Mouse (Mus musculus) heart, postnatal 0 days (tissue): ENCODE measurements around the gene Fermt2. TPM values are rescaled to one million over a fixed set of nuclear protein-coding genes. Genes with fewer than 3 reads are reported as not detected.

Source experiments
- ATAC-seq: fragments of 200-750 bp; cut with Nextera tagmentation; 2 replicates; pipeline ENCODE4 v1.8.0; 2017; ENCODE audit warnings: low read depth, moderate number of reproducible peaks, moderate library complexity; ENCODE audit not compliant: insufficient read depth
- DNase-seq: peaks from one replicate; pipeline ENCODE4 v3.0.0-alpha.2; 2016; ENCODE audit warnings: low spot score
- H3K27ac ChIP-seq: fragments of 300-500 bp; sonication (generic); 2 replicates; pipeline ENCODE4 v1.5.1; 2014; ENCODE audit warnings: low read depth, mild to moderate bottlenecking
- H3K27me3 ChIP-seq: fragments of 300-500 bp; sonication (generic); 2 replicates; pipeline ENCODE4 v1.6.1; 2014; ENCODE audit warnings: low read length, mixed read lengths; ENCODE audit not compliant: control insufficient read depth, insufficient read depth
- H3K36me3 ChIP-seq: fragments of 300-500 bp; sonication (generic); replicated peaks from 2 replicates; pipeline ENCODE4 v1.6.1; 2014; ENCODE audit warnings: low read length, mixed read lengths; ENCODE audit not compliant: control insufficient read depth, insufficient read depth
- H3K4me1 ChIP-seq: fragments of 300-500 bp; sonication (generic); 2 replicates; pipeline ENCODE4 v1.6.1; 2014; ENCODE audit warnings: antibody characterized with exemption; ENCODE audit not compliant: control insufficient read depth, insufficient read depth
- H3K4me2 ChIP-seq: fragments of 300-500 bp; sonication (generic); 2 replicates; pipeline ENCODE4 v1.6.1; 2014; ENCODE audit warnings: low read depth, mild to moderate bottlenecking, low read length, moderate library complexity
- H3K4me3 ChIP-seq: fragments of 300-500 bp; sonication (generic); 2 replicates; pipeline ENCODE4 v1.5.1; 2014; ENCODE audit warnings: low read depth, low read length
- H3K9ac ChIP-seq: fragments of 300-500 bp; sonication (generic); replicated peaks from 2 replicates; pipeline ENCODE4 v1.6.1; 2014; ENCODE audit warnings: low read depth, low read length, mixed read lengths
- H3K9me3 ChIP-seq: fragments of 300-500 bp; sonication (generic); replicated peaks from 2 replicates; pipeline ENCODE4 v1.6.1; 2016; ENCODE audit warnings: low read length; ENCODE audit not compliant: control insufficient read depth
- CTCF ChIP-seq: IDR thresholded peaks from 2 replicates; pipeline ENCODE4 v1.5.1; 2016; ENCODE audit warnings: antibody characterized with exemption, control low read depth, low read depth
- EP300 ChIP-seq: IDR thresholded peaks from 2 replicates; pipeline ENCODE4 v1.6.1; 2016; ENCODE audit warnings: antibody characterized with exemption, low read depth
- WGBS: fragments of 180-500 bp; shearing (Covaris S2); extraction: QIAGEN DNeasy Blood & Tissue Kit; methylation state at CpG from one replicate; pipeline ENCODE4 v1.1.7; 2014; 5-methylcytosine and 5-hydroxymethylcytosine counted together
- polyA plus RNA-seq: library from polyadenylated mRNA; unstranded; fragments of >200 nt; fragmentation: Nextera tagmentation; extraction: Ambion mirVana; gene quantifications from 2 replicates; pipeline ENCODE4 v1.2.1, GENCODE M21; 2015
- total RNA-seq: library from RNA; depleted of rRNA; stranded (reverse); fragments of >200 nt; gene quantifications from 2 replicates; pipeline ENCODE4 v1.2.3, GENCODE M21; 2014; ENCODE audit warnings: low replicate concordance

Gene Fermt2
- total and polyA plus RNA-seq, 2 experiments from 2014 or later, result 119 to 221 TPM

- Histone ChIP-seq H3K36me3 (no peaks in the 10 kb centered on the region), H3K4me1 (peaks cover 11% of the 10 kb centered on the region), H3K27ac (peak overlapping the region; percentile 72), H3K27me3 (no peaks in the 10 kb centered on the region), H3K9ac (0 out of 2 replicates have a peak overlapping the region, but pooled peaks have one; percentile 31), H3K9me3 (no peaks in the 10 kb centered on the region), H3K4me3 (no peak overlapping the region), H3K4me2 (peak overlapping the region; percentile 18; the same call in 1 of the 2 replicates)
- DNase-seq (peak; percentile 69), ATAC-seq (peak; percentile 87)
- no peak for TF ChIP-seq CTCF
- TF ChIP-seq EP300, result no peak
- WGBS, result 19% methylated on average over 12 of the region's 12 CpGs
These were observed 84.5 kb downstream of the Fermt2 start for GRCm38 (mm10) chr14:45445445-45445844.

- H3K4me1 ChIP-seq, result peaks cover 11% of the 10 kb centered on the region
These were observed 85.0 kb downstream of the Fermt2 start for GRCm38 (mm10) chr14:45444870-45445269.

GRCm38 (mm10) chr14:45442781-45443560 lies 86.9 kb downstream of the Fermt2 start:
- H3K4me1 ChIP-seq, result peaks cover 11% of the 10 kb centered on the region
- H3K9ac ChIP-seq, result no peak overlapping the region
- TF ChIP-seq CTCF, result no peak
- TF ChIP-seq EP300, result no peak
- DNase-seq (no peak), ATAC-seq (no peak)
- H3K4me3 ChIP-seq, result no peak overlapping the region
- no peak overlapping the region for H3K4me2 ChIP-seq
- no peaks in the 10 kb centered on the region for H3K36me3 ChIP-seq
- no peaks in the 10 kb centered on the region for H3K27me3 ChIP-seq
- no peaks in the 10 kb centered on the region for H3K9me3 ChIP-seq
- WGBS, result 54% methylated on average over 12 of the region's 12 CpGs
- H3K27ac ChIP-seq, result no peak overlapping the region

More at GRCm38 (mm10) chr14:45444870-45445269, 85.0 kb downstream of the Fermt2 start:
- ATAC-seq, result no peak
- H3K9ac ChIP-seq, result no peak overlapping the region
- TF ChIP-seq CTCF (no peak), EP300 (no peak)
- H3K4me2 ChIP-seq, result no peak overlapping the region
- no peak for DNase-seq
- no peaks in the 10 kb centered on the region for H3K9me3 ChIP-seq
- H3K4me3 ChIP-seq, result no peak overlapping the region
- H3K27me3 ChIP-seq, result no peaks in the 10 kb centered on the region
- no peaks in the 10 kb centered on the region for H3K36me3 ChIP-seq
- peak overlapping the region; percentile 72 for H3K27ac ChIP-seq
- 73% methylated on average over 7 of the region's 7 CpGs for WGBS

GRCm38 (mm10) chr14:45441291-45441690 lies 88.6 kb downstream of the Fermt2 start:
- no peak for TF ChIP-seq EP300
- no peak for TF ChIP-seq CTCF
- 67% methylated on average over 6 of the region's 6 CpGs for WGBS

GRCm38 (mm10) chr14:45439387-45439786 lies 90.5 kb downstream of the Fermt2 start:
- H3K4me1 ChIP-seq, result no peaks in the 10 kb centered on the region
- H3K9me3 ChIP-seq, result no peaks in the 10 kb centered on the region
- H3K4me3 ChIP-seq, result no peak overlapping the region
- H3K36me3 ChIP-seq, result no peaks in the 10 kb centered on the region
- WGBS, result 80% methylated on average over 9 of the region's 9 CpGs
- H3K27me3 ChIP-seq, result no peaks in the 10 kb centered on the region
- no peak overlapping the region for H3K4me2 ChIP-seq
- H3K27ac ChIP-seq, result no peak overlapping the region
- ATAC-seq (no peak), DNase-seq (no peak)
- TF ChIP-seq CTCF, result no peak
- no peak for TF ChIP-seq EP300
- H3K9ac ChIP-seq, result no peak overlapping the region

More at GRCm38 (mm10) chr14:45441291-45441690, 88.6 kb downstream of the Fermt2 start:
- Histone ChIP-seq H3K4me1 (peaks cover 11% of the 10 kb centered on the region), H3K9ac (no peak overlapping the region), H3K4me3 (no peak overlapping the region), H3K9me3 (no peaks in the 10 kb centered on the region), H3K4me2 (no peak overlapping the region), H3K27ac (no peak overlapping the region), H3K27me3 (no peaks in the 10 kb centered on the region), H3K36me3 (no peaks in the 10 kb centered on the region)
- ATAC-seq (no peak), DNase-seq (no peak)

GRCm38 (mm10) chr14:45438931-45439275 lies 91.0 kb downstream of the Fermt2 start:
- 90% methylated on average over 2 of the region's 2 CpGs for WGBS
- DNase-seq, result no peak

More at GRCm38 (mm10) chr14:45438931-45439275, 91.0 kb downstream of the Fermt2 start:
- TF ChIP-seq EP300, result no peak
- no peak for ATAC-seq
- no peak overlapping the region for H3K4me2 ChIP-seq
- no peaks in the 10 kb centered on the region for H3K4me1 ChIP-seq
- H3K4me3 ChIP-seq, result no peak overlapping the region
- no peaks in the 10 kb centered on the region for H3K27me3 ChIP-seq
- H3K36me3 ChIP-seq, result no peaks in the 10 kb centered on the region
- no peaks in the 10 kb centered on the region for H3K9me3 ChIP-seq
- H3K9ac ChIP-seq, result no peak overlapping the region
- no peak overlapping the region for H3K27ac ChIP-seq
